In the genomic region with DNA sequence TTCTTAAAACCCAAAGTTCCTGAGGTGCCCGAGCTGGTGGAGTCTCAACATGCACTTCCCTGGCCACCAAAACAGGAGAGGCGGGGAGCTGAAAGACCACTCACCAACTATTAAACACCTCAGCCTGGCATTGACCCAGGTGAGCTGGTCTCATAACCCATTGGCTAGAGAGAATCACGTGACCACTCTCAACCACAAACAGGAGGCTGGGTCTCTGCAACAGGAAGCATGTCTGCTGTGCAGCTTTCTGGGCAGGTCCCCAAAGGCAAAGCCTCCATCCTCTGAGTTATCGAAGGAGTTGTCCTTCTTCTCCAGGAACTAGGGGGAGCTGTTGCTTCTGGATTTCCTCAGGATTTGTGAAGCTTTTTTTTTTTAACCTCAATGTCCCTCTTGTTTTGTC, we compare ENCODE assay signal across 27 mouse cellular contexts.
DNase-seq lines count a peak whose midpoint lies in the region.
"Had no signal": no experiment of that assay in that cellular context is flagged by ENCODE, and none has a peak within 500 bp of the region (broad histone marks: within the 10 kb centered on the region; RNA-seq: fewer than 3 reads in every experiment).

No protein-coding gene starts in this region.

- no peak overlapping the region for H3K27ac ChIP-seq in forebrain, embryonic 10.5 days
- H3K27ac ChIP-seq: embryonic facial prominence, embryonic 10.5 days; embryonic facial prominence, embryonic 15.5 days; forebrain, embryonic 13.5 days; heart, embryonic 10.5 days; heart, embryonic 15.5 days; kidney, postnatal 0 days; left cerebral cortex, adult 2 months; limb, embryonic 13.5 days; lung, embryonic 15.5 days; midbrain, embryonic 12.5 days had no signal

- H3K4me3 ChIP-seq in forebrain, embryonic 10.5 days, result no peak overlapping the region
- H3K4me3 ChIP-seq: embryonic facial prominence, embryonic 10.5 days; embryonic facial prominence, embryonic 15.5 days; forebrain, embryonic 13.5 days; heart, embryonic 10.5 days; heart, embryonic 15.5 days; left cerebral cortex, adult 2 months; limb, embryonic 13.5 days; lung, embryonic 15.5 days; megakaryocyte, embryonic 14.5 days; midbrain, embryonic 12.5 days had no signal

- H3K36me3 ChIP-seq in forebrain, embryonic 10.5 days (replicated peaks), result no peaks in the 10 kb centered on the region
- H3K36me3 ChIP-seq: embryonic facial prominence, embryonic 10.5 days; embryonic facial prominence, embryonic 15.5 days; heart, embryonic 10.5 days; heart, embryonic 15.5 days; limb, embryonic 13.5 days; lung, embryonic 15.5 days; midbrain, embryonic 12.5 days had no signal

- H3K4me1 ChIP-seq in forebrain, embryonic 10.5 days, result peaks cover 2% of the 10 kb centered on the region; the same call in 1 of the 2 replicates
- H3K4me1 ChIP-seq: embryonic facial prominence, embryonic 10.5 days; forebrain, embryonic 13.5 days; heart, embryonic 10.5 days; heart, embryonic 15.5 days; limb, embryonic 13.5 days; lung, embryonic 15.5 days; megakaryocyte, embryonic 14.5 days; midbrain, embryonic 12.5 days had no signal

- peak; percentile 49 for DNase-seq in thymus, postnatal 14 days
- DNase-seq in thymus, postnatal 4 days, result no peak
- peak; percentile 29 for DNase-seq in R1 (ENCODE audit: low read depth, low spot score)
- peak; percentile 75 for DNase-seq in induced T-regulatory cell, adult 2 months (ENCODE audit: low read depth)
- peak; percentile 30 to 47 for DNase-seq in thymus, postnatal 36 days
- DNase-seq in left cerebral cortex, adult 8-10 months (ENCODE audit: low spot score in 2 of 2), result no peak
- no peak for DNase-seq in yolk sac, embryonic 10.5 days (ENCODE audit: low spot score)
- DNase-seq in forebrain, embryonic 10.5 days (ENCODE audit: extremely low spot score, low spot score), result no peak
- DNase-seq: adrenal gland, postnatal 14 days; B cell, adult 2 months; cerebellum, adult 18-20 months; cerebellum, postnatal 14 days; gastrocnemius, postnatal 25 days; heart, adult 11 months; kidney, adult 8-10 months; lung, postnatal 4 days had no signal

- H3K9me3 ChIP-seq in forebrain, embryonic 10.5 days, result 0 out of 2 replicates have a peak, but pooled peaks cover 6% of the 10 kb centered on the region
- H3K9me3 ChIP-seq: embryonic facial prominence, embryonic 15.5 days; heart, embryonic 15.5 days; lung, embryonic 15.5 days; midbrain, embryonic 12.5 days had no signal

- no peaks in the 10 kb centered on the region; the same call in 1 of the 2 replicates for H3K27me3 ChIP-seq in forebrain, embryonic 10.5 days (ENCODE audit: poor library complexity, severe bottlenecking)
- H3K27me3 ChIP-seq: embryonic facial prominence, embryonic 15.5 days; heart, embryonic 15.5 days; limb, embryonic 13.5 days; lung, embryonic 15.5 days; megakaryocyte, embryonic 14.5 days; midbrain, embryonic 12.5 days had no signal

- WGBS in forebrain, embryonic 10.5 days, result 73% methylated on average over 4 of the region's 4 CpGs

Comparison
In these comparisons a context has a peak if more than half of its experiments do, and no peak if none do; other contexts are left out.
1. DNase-seq: peak in thymus, postnatal 14 days (single experiment), R1 (single experiment), induced T-regulatory cell, adult 2 months (single experiment) and thymus, postnatal 36 days (2 of 2); none in thymus, postnatal 4 days (single experiment), left cerebral cortex, adult 8-10 months (0 of 2), yolk sac, embryonic 10.5 days (single experiment) and forebrain, embryonic 10.5 days (single experiment).